Mouse (Mus musculus): Measurements from ENCODE around the gene Acsl6.

Gene Acsl6

DNA sequence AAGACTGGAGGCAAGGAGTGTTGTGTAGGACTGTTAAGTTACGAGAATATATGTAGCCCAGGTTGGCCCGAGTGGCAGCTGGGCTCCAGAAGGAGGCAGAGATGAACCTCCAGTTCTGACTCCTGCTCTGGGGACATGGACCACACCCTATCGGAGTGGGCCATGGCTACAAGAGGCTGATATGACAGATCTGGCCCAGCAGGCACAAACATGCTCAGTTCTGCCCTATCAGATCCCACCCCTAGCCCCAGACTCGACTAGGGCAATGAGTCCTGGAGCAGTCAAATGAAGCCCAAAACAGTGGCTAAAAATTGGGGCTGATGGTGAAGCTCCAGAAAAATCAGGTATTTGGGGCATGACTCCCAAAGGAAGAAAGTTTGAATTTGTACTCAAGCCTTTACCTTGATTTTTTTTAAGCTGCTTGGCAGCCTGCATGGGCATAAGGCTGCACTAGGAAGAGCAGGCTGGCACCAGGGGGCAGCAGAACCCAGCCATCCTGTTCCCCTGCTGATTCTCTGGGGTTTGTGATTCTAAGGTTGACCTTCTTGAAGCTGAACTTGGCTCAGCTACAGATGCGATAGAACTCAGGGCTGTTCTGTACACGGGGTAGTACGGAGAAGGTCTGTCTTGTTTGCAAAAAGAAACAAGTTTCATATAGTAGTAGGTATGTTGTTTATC, 3.7 kb downstream of the Acsl6 start:
- DNase-seq = peak; percentile 78

GRCm38 (mm10) chr11:54310588-54310987, 7.0 kb downstream of the Acsl6 start:
- no peak for DNase-seq

- DNase-seq = peak; percentile 48
Observed at GRCm38 (mm10) chr11:54312021-54312420, 8.4 kb downstream of the Acsl6 start.

DNA sequence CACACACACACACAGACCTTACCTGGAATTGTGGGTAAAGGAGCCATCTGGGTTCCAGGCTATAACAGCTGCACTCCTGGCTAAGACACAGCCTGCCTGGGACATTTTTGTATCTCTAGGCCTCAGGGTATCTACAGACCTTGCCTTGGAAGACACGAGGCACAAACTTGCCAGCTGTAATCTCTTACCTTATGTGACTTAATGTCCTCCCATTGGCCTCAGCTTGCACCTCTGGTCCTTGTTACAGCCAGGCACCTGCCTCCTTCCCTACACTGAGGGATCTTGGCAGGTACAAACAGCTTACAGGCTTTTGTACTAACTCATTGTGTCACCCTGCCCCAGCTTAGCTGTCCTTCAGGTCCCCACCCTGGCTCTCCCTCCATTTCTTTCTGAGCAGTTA, 9.0 kb downstream of the Acsl6 start:
- no peak for DNase-seq

DNA sequence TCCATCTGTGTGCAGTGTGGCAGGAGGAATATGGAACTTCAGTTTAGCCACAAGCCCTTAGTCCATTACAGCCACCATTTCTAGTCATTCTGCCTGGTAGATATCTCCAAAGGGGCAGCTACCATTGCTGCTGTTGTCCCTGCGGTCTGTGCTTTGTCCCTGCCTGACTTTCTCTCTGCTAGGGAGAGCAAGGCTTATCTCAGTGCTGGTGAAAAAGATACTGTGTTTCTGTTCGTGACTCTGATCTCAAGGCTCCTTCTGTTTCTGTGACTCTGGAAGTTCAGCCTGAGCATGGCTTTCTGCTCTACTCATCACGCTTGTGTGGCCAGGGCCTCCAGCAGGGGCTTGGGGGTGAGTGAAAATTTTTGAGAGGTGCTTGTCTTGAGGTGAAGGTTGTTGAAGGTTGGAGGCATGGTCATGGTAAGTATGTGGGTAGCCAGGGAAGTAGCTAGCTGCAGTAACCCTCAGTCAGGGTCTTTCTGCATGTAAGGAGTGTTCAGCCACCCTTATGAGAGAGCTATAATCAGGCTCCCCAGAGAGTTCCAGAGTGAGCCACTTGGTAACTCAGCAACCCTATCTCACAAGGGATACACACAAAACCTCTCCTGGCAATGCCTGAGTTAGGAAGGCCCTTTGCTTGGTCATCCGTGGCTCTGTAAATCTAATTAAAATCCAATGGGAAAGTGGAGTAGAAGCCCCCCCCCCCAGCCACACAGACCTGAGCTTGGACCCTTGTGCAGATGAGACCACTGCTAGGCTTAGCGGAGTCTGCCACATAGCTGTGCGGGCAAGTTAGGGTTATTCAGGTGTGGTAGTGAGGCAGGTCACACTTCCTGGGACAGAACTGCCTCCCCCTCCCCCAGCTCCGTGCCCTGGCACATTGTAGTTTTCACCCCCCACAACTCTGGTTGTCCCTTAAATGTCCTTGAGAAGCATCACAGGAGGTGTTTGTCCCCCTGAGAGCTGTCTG, 10.1 kb downstream of the Acsl6 start:
- DNase-seq = peak; percentile 22

- peak; percentile 59 for DNase-seq
Observed at GRCm38 (mm10) chr11:54314740-54315139, 11.1 kb downstream of the Acsl6 start.

- DNase-seq = no peak
Observed at GRCm38 (mm10) chr11:54315336-54315735, 11.7 kb downstream of the Acsl6 start.

GRCm38 (mm10) chr11:54317361-54317760, 13.8 kb downstream of the Acsl6 start:
- no peak for DNase-seq

GRCm38 (mm10) chr11:54317795-54318194, 14.2 kb downstream of the Acsl6 start:
- DNase-seq = no peak

- DNase-seq = no peak
Observed at GRCm38 (mm10) chr11:54321802-54322532, 18.4 kb downstream of the Acsl6 start.

DNA sequence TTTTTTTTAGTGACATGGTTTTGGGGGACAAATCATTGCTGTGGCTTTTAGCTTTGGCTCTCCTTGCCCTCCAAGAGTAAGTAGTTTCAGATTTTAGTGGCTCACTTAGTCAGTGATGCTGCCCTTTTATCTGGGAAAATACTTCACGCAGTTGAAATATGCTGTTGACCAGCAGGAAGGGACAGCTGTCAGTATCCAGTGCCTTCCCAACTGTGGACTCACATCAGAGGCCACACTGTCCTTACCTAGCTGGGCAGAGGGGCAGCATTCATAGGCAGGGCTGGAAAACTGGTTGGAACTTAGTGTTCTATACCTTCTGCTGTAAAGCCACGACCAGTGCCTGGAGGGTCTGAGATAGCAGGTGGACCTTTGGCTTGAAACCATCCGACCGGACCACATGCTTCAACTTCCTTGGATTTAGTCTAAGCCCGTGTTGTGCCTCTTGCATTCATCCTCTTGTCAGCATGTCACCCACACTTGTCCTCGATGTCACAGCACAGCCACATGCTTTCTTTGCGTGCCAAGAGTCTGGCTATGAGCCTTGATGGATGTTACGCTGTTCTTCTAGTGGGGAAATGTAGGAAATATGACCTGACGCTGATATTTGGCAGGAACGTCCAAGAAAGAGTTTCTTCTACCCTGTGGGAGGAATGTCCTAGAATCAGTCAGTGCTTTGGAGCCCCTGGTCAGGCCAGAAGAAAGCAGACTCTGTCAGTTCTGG, 28.0 kb downstream of the Acsl6 start:
- DNase-seq = no peak

GRCm38 (mm10) chr11:54336165-54336707, 32.6 kb downstream of the Acsl6 start:
- peak; percentile 81 for DNase-seq

- DNase-seq = no peak
Observed at GRCm38 (mm10) chr11:54343703-54344102, 40.1 kb downstream of the Acsl6 start.

- no peak for DNase-seq
Observed at GRCm38 (mm10) chr11:54351704-54352103, 48.1 kb downstream of the Acsl6 start.

GRCm38 (mm10) chr11:54353121-54353576, 49.6 kb downstream of the Acsl6 start:
- peak; percentile 89 for DNase-seq

GRCm38 (mm10) chr11:54354595-54355563, 51.3 kb downstream of the Acsl6 start:
- peak; percentile 95 for DNase-seq

DNA sequence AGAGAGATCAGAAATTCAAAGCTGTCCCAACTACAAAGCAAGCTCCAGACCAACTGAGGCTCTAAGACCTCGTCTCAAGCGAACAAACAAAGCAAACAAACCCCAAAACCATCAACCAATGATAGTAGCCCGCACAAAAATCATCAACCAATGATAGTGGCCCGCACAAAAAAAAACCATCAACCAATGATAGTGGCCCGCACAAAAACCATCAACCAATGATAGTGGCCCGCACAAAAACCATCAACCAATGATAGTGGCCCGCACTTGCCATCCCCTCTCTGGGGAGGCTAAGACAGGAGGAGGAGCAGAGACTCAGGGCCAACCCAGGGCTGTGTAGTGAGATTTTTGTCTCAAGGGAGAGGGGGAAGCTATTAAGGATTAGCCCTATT, 52.0 kb downstream of the Acsl6 start:
- no peak for DNase-seq

- DNase-seq = no peak
Observed at GRCm38 (mm10) chr11:54356676-54357075, 53.1 kb downstream of the Acsl6 start.

DNA sequence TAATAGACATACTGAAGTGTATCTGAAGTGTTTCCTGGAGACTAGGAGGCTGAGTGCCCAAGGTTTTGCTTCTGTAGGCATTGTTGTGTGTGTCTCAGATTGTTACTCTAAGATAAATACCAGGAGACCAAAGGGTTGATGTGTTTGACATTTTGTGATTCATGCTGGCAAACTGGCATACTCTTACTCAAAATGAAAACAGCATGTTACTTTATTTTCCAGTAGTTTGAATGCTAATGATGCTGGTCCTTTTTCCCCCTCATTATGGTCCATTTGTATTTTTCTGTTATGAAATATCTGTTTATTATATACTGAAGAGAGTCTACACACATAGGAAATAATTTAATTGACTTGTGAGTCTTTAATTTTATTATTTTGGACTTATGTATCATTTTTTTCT, 69.0 kb downstream of the Acsl6 start:
- DNase-seq = no peak

DNA sequence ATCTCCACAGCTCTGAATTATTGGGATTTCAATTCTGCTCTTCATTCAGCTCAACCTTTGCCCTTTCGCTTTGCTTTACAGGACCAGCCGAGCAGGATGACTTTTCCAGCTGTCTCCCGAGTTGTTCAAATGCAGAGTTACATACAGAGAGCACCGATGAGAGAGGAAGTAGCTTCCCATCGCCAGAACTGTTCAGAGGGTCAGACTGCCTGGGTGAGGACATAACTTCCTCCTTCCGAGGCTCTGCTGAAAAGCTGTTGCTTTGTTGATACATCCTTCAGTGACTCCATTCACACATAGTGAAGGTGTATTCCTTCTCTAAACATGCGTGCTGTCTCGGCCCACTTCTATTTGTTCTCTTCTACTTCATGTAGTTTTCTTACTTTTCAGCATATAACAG, 86.8 kb downstream of the Acsl6 start:
- no peak for DNase-seq

DNA sequence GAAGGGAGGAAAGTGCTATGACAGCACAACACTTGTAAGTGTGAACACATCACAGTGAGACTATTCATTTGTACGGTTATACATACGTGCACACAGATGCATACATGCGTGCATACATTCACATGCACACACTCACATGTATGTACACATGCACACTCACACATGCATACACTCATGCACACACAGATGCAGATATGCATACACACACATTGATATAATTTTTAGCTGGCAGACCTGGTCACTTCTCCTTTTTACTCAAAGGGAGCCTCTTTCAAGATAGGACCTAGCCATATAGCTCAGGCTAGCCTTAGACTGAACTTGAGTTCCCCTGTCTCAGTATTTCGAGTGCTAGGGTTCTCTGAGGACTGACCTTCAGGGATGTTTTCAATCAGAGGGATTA, 87.7 kb downstream of the Acsl6 start:
- no peak for DNase-seq
